ENCODE assay signal across 17 mouse cellular contexts in the genomic region with DNA sequence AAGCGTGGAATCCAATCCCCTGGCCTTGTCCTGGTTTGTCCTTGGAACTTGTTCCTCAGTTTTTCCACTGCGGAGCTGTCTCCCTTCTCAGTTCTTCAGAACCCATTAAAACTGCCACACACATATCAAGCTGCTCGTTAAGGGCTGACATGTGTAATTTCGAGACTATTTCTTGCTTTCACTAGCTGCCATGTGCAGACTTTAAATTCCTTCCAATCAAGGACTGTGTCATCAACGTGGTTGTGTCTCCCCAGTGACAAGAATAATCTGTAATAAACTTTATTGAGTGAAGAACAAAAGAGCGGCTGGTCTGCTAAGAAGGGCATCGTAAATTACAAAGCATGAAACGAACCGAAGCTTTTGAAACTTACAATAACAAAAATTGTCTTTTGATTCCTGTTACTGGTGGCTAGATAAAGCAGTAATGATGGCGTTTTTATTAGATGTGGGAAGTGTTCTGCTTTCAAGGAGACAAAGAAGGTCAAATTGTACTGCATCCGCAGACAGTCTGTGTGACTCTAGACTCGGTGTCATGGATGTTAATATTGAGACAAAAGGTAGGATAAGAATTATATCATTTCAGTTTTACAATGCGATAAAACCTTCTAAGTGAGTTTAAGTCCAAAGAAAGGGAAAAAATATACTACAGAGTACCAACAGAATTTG. TPM values are rescaled to one million over a fixed set of nuclear protein-coding genes. Genes with fewer than 3 reads are reported as not detected.
A peak's percentile ranks its signal among the peaks of the same experiment; 100 is the strongest.
DNase-seq lines count a peak whose midpoint lies in the region; ATAC-seq and TF ChIP-seq lines count a peak whose summit lies in the region.
"Had no signal": no experiment of that assay in that cellular context is flagged by ENCODE, and none has a peak within 500 bp of the region (broad histone marks: within the 10 kb centered on the region; RNA-seq: fewer than 3 reads in every experiment).

No protein-coding gene starts in this region.

- ATAC-seq in forebrain, embryonic 14.5 days, result peak; percentile 86
- no peak for ATAC-seq in forebrain, embryonic 11.5 days (replicated peaks; ENCODE audit: low FRiP score)
- ATAC-seq in heart, embryonic 16.5 days (replicated peaks; ENCODE audit: extremely low read depth, insufficient read depth, low FRiP score), result no peak
- peak; percentile 54; the same call in 1 of the 2 replicates for ATAC-seq in lung, embryonic 14.5 days (ENCODE audit: insufficient read depth)
- ATAC-seq in neural tube, embryonic 15.5 days (ENCODE audit: low FRiP score), result peak; percentile 38; the same call in 1 of the 2 replicates
- ATAC-seq: activated CD4-positive, CD25-positive, alpha-beta regulatory T cell, adult 4 months; intestine, postnatal 0 days; liver, postnatal 0 days had no signal

- no peak overlapping the region for H3K4me3 ChIP-seq in forebrain, embryonic 14.5 days (ENCODE audit: low read depth, low read length)
- H3K4me3 ChIP-seq in forebrain, embryonic 11.5 days (ENCODE audit: low read depth, low read length), result no peak overlapping the region
- H3K4me3 ChIP-seq in heart, embryonic 16.5 days (ENCODE audit: low read length), result no peak overlapping the region
- H3K4me3 ChIP-seq in lung, embryonic 14.5 days (ENCODE audit: low read depth, low read length), result no peak overlapping the region
- H3K4me3 ChIP-seq in neural tube, embryonic 15.5 days (replicated peaks), result no peak overlapping the region
- H3K4me3 ChIP-seq: limb, embryonic 15.5 days had no signal

- no peak overlapping the region for H3K9ac ChIP-seq in forebrain, embryonic 14.5 days (ENCODE audit: low read length)
- H3K9ac ChIP-seq in forebrain, embryonic 11.5 days (ENCODE audit: low read length), result no peak overlapping the region
- peak overlapping the region; percentile 49 for H3K9ac ChIP-seq in heart, embryonic 16.5 days (ENCODE audit: low read length)
- H3K9ac ChIP-seq in lung, embryonic 14.5 days, result no peak overlapping the region
- H3K9ac ChIP-seq in neural tube, embryonic 15.5 days (replicated peaks), result no peak overlapping the region
- H3K9ac ChIP-seq: hindbrain, embryonic 14.5 days; limb, embryonic 15.5 days; liver, postnatal 0 days had no signal

- no peaks in the 10 kb centered on the region for H3K36me3 ChIP-seq in forebrain, embryonic 14.5 days (ENCODE audit: control insufficient read depth, insufficient read depth, low read length)
- no peaks in the 10 kb centered on the region for H3K36me3 ChIP-seq in forebrain, embryonic 11.5 days (ENCODE audit: control insufficient read depth, insufficient read depth, low read length)
- H3K36me3 ChIP-seq in heart, embryonic 16.5 days (ENCODE audit: control insufficient read depth, insufficient read depth), result no peaks in the 10 kb centered on the region
- no peaks in the 10 kb centered on the region for H3K36me3 ChIP-seq in lung, embryonic 14.5 days (ENCODE audit: insufficient read depth)
- no peaks in the 10 kb centered on the region for H3K36me3 ChIP-seq in neural tube, embryonic 15.5 days
- H3K36me3 ChIP-seq: limb, embryonic 15.5 days had no signal

- no peaks in the 10 kb centered on the region for H3K27me3 ChIP-seq in forebrain, embryonic 14.5 days (replicated peaks; ENCODE audit: control insufficient read depth, insufficient read depth, low read length)
- no peaks in the 10 kb centered on the region for H3K27me3 ChIP-seq in forebrain, embryonic 11.5 days (ENCODE audit: control insufficient read depth, insufficient read depth, low read length)
- no peaks in the 10 kb centered on the region for H3K27me3 ChIP-seq in heart, embryonic 16.5 days (ENCODE audit: control insufficient read depth, insufficient read depth, low read length)
- H3K27me3 ChIP-seq in lung, embryonic 14.5 days (ENCODE audit: insufficient read depth, low read length), result no peaks in the 10 kb centered on the region
- no peaks in the 10 kb centered on the region for H3K27me3 ChIP-seq in neural tube, embryonic 15.5 days (replicated peaks)
- H3K27me3 ChIP-seq: limb, embryonic 15.5 days had no signal

- H3K4me1 ChIP-seq in forebrain, embryonic 14.5 days (ENCODE audit: control insufficient read depth, insufficient read depth, low read length), result no peaks in the 10 kb centered on the region
- H3K4me1 ChIP-seq in forebrain, embryonic 11.5 days (replicated peaks; ENCODE audit: control insufficient read depth, insufficient read depth, low read length), result no peaks in the 10 kb centered on the region
- peaks cover 19% of the 10 kb centered on the region for H3K4me1 ChIP-seq in heart, embryonic 16.5 days (ENCODE audit: control insufficient read depth, insufficient read depth, low read length)
- H3K4me1 ChIP-seq in lung, embryonic 14.5 days (ENCODE audit: insufficient read depth), result peaks cover 5% of the 10 kb centered on the region; the same call in 1 of the 2 replicates
- H3K4me1 ChIP-seq in neural tube, embryonic 15.5 days, result peaks cover 5% of the 10 kb centered on the region; the same call in 1 of the 2 replicates
- H3K4me1 ChIP-seq: limb, embryonic 15.5 days had no signal

- peak; percentile 71 for DNase-seq in forebrain, embryonic 14.5 days (ENCODE audit: low spot score)
- no peak for DNase-seq in forebrain, embryonic 11.5 days (ENCODE audit: low spot score)
- no peak for DNase-seq in heart, adult 9 months (ENCODE audit: low spot score in 2 of 2)
- DNase-seq in lung, embryonic 14.5 days, result peak; percentile 41
- no peak for DNase-seq in lung, adult 18-20 months
- no peak for DNase-seq in urinary bladder, adult 18-20 months (ENCODE audit: low spot score in 2 of 2)
- DNase-seq: cerebellum, postnatal 14 days; layer of hippocampus, adult 9-11 months; liver, postnatal 0 days; right cerebral cortex, adult 18-20 months; spleen, adult 18-20 months had no signal

- no peak overlapping the region for H3K27ac ChIP-seq in forebrain, embryonic 14.5 days (ENCODE audit: low read depth, low read length)
- H3K27ac ChIP-seq in forebrain, embryonic 11.5 days (ENCODE audit: low read depth, low read length), result no peak overlapping the region
- peak overlapping the region; percentile 66 for H3K27ac ChIP-seq in heart, embryonic 16.5 days (ENCODE audit: low read length)
- H3K27ac ChIP-seq in lung, embryonic 14.5 days (ENCODE audit: low read depth), result 0 out of 2 replicates have a peak overlapping the region, but pooled peaks have one; percentile 13
- no peak overlapping the region for H3K27ac ChIP-seq in neural tube, embryonic 15.5 days (replicated peaks)
- H3K27ac ChIP-seq: hindbrain, embryonic 14.5 days; limb, embryonic 15.5 days had no signal

- H3K9me3 ChIP-seq in forebrain, embryonic 14.5 days (replicated peaks; ENCODE audit: control insufficient read depth, low read length), result no peaks in the 10 kb centered on the region
- H3K9me3 ChIP-seq in forebrain, embryonic 11.5 days (ENCODE audit: control insufficient read depth, low read length), result no peaks in the 10 kb centered on the region
- no peaks in the 10 kb centered on the region for H3K9me3 ChIP-seq in heart, embryonic 16.5 days (replicated peaks; ENCODE audit: control insufficient read depth, low read length)
- H3K9me3 ChIP-seq in lung, embryonic 14.5 days (ENCODE audit: low read depth, low read length), result no peaks in the 10 kb centered on the region
- no peaks in the 10 kb centered on the region for H3K9me3 ChIP-seq in neural tube, embryonic 15.5 days (replicated peaks)
- H3K9me3 ChIP-seq: limb, embryonic 15.5 days had no signal

- 38% methylated on average over 13 of the region's 13 CpGs for WGBS in forebrain, embryonic 14.5 days
- WGBS in forebrain, embryonic 11.5 days, result 65% methylated on average over 13 of the region's 13 CpGs
- 51% methylated on average over 13 of the region's 13 CpGs for WGBS in heart, embryonic 16.5 days
- WGBS in lung, embryonic 14.5 days, result 49% methylated on average over 13 of the region's 13 CpGs
- WGBS in neural tube, embryonic 15.5 days, result 25% methylated on average over 13 of the region's 13 CpGs

- no peak overlapping the region for H3K4me2 ChIP-seq in forebrain, embryonic 14.5 days (ENCODE audit: low read length)
- H3K4me2 ChIP-seq in forebrain, embryonic 11.5 days (ENCODE audit: low read depth, low read length, severe bottlenecking), result no peak overlapping the region
- peak overlapping the region; percentile 39 for H3K4me2 ChIP-seq in heart, embryonic 16.5 days (ENCODE audit: low read depth, low read length)
- H3K4me2 ChIP-seq in lung, embryonic 14.5 days, result 0 out of 2 replicates have a peak overlapping the region, but pooled peaks have one; percentile 16
- peak overlapping the region; percentile 5; the same call in 1 of the 2 replicates for H3K4me2 ChIP-seq in neural tube, embryonic 15.5 days
- H3K4me2 ChIP-seq: hindbrain, embryonic 14.5 days; limb, embryonic 15.5 days had no signal

- no peak for TF ChIP-seq CTCF in lung, embryonic 14.5 days (IDR thresholded peaks at IDR 0.05; ENCODE audit: low read depth)

RNA-seq across cellular contexts. Expression of a gene that starts 7.5 kb away (rescaled TPM):
- polyA plus RNA-seq in forebrain, embryonic 14.5 days (2014; fragmentation: Nextera tagmentation; extraction: Ambion mirVana), result 28.2 and 42.2 TPM in 2 replicates
- polyA plus RNA-seq in forebrain, embryonic 11.5 days (2014; fragmentation: Nextera tagmentation; extraction: Ambion mirVana), result 2.4 and 2.6 TPM in 2 replicates
- 42.7 and 43.7 TPM in 2 replicates for polyA plus RNA-seq in heart, embryonic 16.5 days (2015; fragmentation: Nextera tagmentation; extraction: Ambion mirVana)
- 111 and 117 TPM in 2 replicates for polyA plus RNA-seq in lung, embryonic 14.5 days (2014; fragmentation: Nextera tagmentation; extraction: Ambion mirVana)
- polyA plus RNA-seq in neural tube, embryonic 15.5 days (2015; fragmentation: Nextera tagmentation; extraction: Ambion mirVana), result 17.0 and 20.9 TPM in 2 replicates

Comparison
In these comparisons a context has a peak if more than half of its experiments do, and no peak if none do; other contexts are left out.
1. ATAC-seq: peak in forebrain, embryonic 14.5 days (single experiment), lung, embryonic 14.5 days (single experiment) and neural tube, embryonic 15.5 days (single experiment); none in forebrain, embryonic 11.5 days (single experiment) and heart, embryonic 16.5 days (single experiment).
2. DNase-seq: peak in forebrain, embryonic 14.5 days (single experiment) and lung, embryonic 14.5 days (single experiment); none in forebrain, embryonic 11.5 days (single experiment), heart, adult 9 months (0 of 2), lung, adult 18-20 months (0 of 2) and urinary bladder, adult 18-20 months (0 of 2).
3. H3K27ac ChIP-seq: peak in heart, embryonic 16.5 days (single experiment) and lung, embryonic 14.5 days (single experiment); none in forebrain, embryonic 14.5 days (single experiment), forebrain, embryonic 11.5 days (single experiment) and neural tube, embryonic 15.5 days (single experiment).
4. H3K4me2 ChIP-seq: peak in heart, embryonic 16.5 days (single experiment), lung, embryonic 14.5 days (single experiment) and neural tube, embryonic 15.5 days (single experiment); none in forebrain, embryonic 14.5 days (single experiment) and forebrain, embryonic 11.5 days (single experiment).